Mouse (Mus musculus) liver, embryonic 11.5 days (tissue): Measurements from ENCODE around the gene Zfp536. TPM values are rescaled to one million over a fixed set of nuclear protein-coding genes. Genes with fewer than 3 reads are reported as not detected.
A peak's percentile ranks its signal among the peaks of the same experiment; 100 is the strongest.

Experiments
- ATAC-seq: fragments of 200-750 bp; cut with Nextera tagmentation; replicated peaks from 2 replicates; pipeline ENCODE4 v1.8.0; 2017; ENCODE audit warnings: moderate number of reproducible peaks, mild to moderate bottlenecking, moderate TSS enrichment, moderate library complexity; ENCODE audit not compliant: low FRiP score
- DNase-seq: peaks from one replicate; pipeline ENCODE4 v3.0.0-alpha.2; 2017; ENCODE audit warnings: low spot score
- H3K27ac ChIP-seq: fragments of 300-500 bp; sonication (generic); 2 replicates; pipeline ENCODE4 v1.5.1; 2014; ENCODE audit warnings: mild to moderate bottlenecking, low read depth, low read length, control low read depth
- H3K27me3 ChIP-seq: fragments of 300-500 bp; sonication (generic); replicated peaks from 2 replicates; pipeline ENCODE4 v1.6.1; 2014; ENCODE audit warnings: low read length, mixed read lengths; ENCODE audit not compliant: control insufficient read depth, insufficient read depth
- H3K36me3 ChIP-seq: fragments of 300-500 bp; sonication (generic); 2 replicates; pipeline ENCODE4 v1.6.1; 2014; ENCODE audit warnings: mild to moderate bottlenecking, low read length, moderate library complexity, mixed read lengths; ENCODE audit not compliant: control insufficient read depth, insufficient read depth
- H3K4me1 ChIP-seq: fragments of 300-500 bp; sonication (generic); replicated peaks from 2 replicates; pipeline ENCODE4 v1.6.1; 2014; ENCODE audit warnings: low read length, mixed read lengths; ENCODE audit not compliant: control insufficient read depth, insufficient read depth
- H3K4me2 ChIP-seq: fragments of 300-500 bp; sonication (generic); 2 replicates; pipeline ENCODE4 v1.6.1; 2014; ENCODE audit warnings: mild to moderate bottlenecking, control low read depth, moderate library complexity
- H3K4me3 ChIP-seq: fragments of 300-500 bp; sonication (generic); 2 replicates; pipeline ENCODE4 v1.5.1; 2014; ENCODE audit warnings: low read depth, low read length, control low read depth
- H3K9ac ChIP-seq: fragments of 300-500 bp; sonication (generic); 2 replicates; pipeline ENCODE4 v1.6.1; 2014; ENCODE audit warnings: low read depth, low read length, control low read depth
- H3K9me3 ChIP-seq: fragments of 300-500 bp; sonication (generic); 2 replicates; pipeline ENCODE4 v1.6.1; 2016; ENCODE audit warnings: low read length, inconsistent platforms, mixed read lengths; ENCODE audit not compliant: control insufficient read depth
- WGBS: fragments of 180-500 bp; shearing (Covaris S2); extraction: QIAGEN DNeasy Blood & Tissue Kit; methylation state at CpG from one replicate; pipeline ENCODE4 v1.1.7; 2014; 5-methylcytosine and 5-hydroxymethylcytosine counted together
- polyA plus RNA-seq: library from polyadenylated mRNA; unstranded; fragments of >200 nt; fragmentation: Nextera tagmentation; extraction: Ambion mirVana; gene quantifications from 2 replicates; pipeline ENCODE4 v1.2.1, GENCODE M21; 2014

The Zfp536 gene
- polyA plus RNA-seq, 1 experiment from 2014 or later = 0.86 TPM

- no peaks in the 10 kb centered on the region for H3K27me3 ChIP-seq
- no peak overlapping the region for H3K9ac ChIP-seq
- H3K4me3 ChIP-seq = no peak overlapping the region
- DNase-seq (no peak), ATAC-seq (no peak)
- H3K36me3 ChIP-seq = no peaks in the 10 kb centered on the region
- H3K27ac ChIP-seq = no peak overlapping the region
- WGBS = 56% methylated on average over 10 of the region's 10 CpGs
- H3K9me3 ChIP-seq = no peaks in the 10 kb centered on the region
- H3K4me2 ChIP-seq = no peak overlapping the region
- no peaks in the 10 kb centered on the region; the same call in 1 of the 2 replicates for H3K4me1 ChIP-seq
Measured at GRCm38 (mm10) chr7:37564644-37565043, 208.8 kb downstream of the Zfp536 start.

GRCm38 (mm10) chr7:37563831-37564400 lies 209.5 kb downstream of the Zfp536 start:
- Histone ChIP-seq H3K27ac (no peak overlapping the region), H3K4me1 (no peaks in the 10 kb centered on the region; the same call in 1 of the 2 replicates), H3K9me3 (no peaks in the 10 kb centered on the region), H3K9ac (no peak overlapping the region), H3K36me3 (no peaks in the 10 kb centered on the region), H3K4me2 (no peak overlapping the region), H3K27me3 (no peaks in the 10 kb centered on the region), H3K4me3 (no peak overlapping the region)
- WGBS = 61% methylated on average over 6 of the region's 6 CpGs
- ATAC-seq = no peak
- DNase-seq = no peak

GRCm38 (mm10) chr7:37563171-37563574 lies 210.3 kb downstream of the Zfp536 start:
- H3K4me3 ChIP-seq = no peak overlapping the region
- ATAC-seq = no peak
- WGBS = 13% methylated on average over 8 of the region's 8 CpGs

GRCm38 (mm10) chr7:37562505-37562904 lies 210.9 kb downstream of the Zfp536 start:
- ATAC-seq (no peak), DNase-seq (no peak)
- 69% methylated on average over 7 of the region's 7 CpGs for WGBS
- no peaks in the 10 kb centered on the region for H3K27me3 ChIP-seq
- no peak overlapping the region for H3K9ac ChIP-seq
- no peak overlapping the region for H3K4me3 ChIP-seq
- no peak overlapping the region for H3K4me2 ChIP-seq
- H3K27ac ChIP-seq = no peak overlapping the region
- no peaks in the 10 kb centered on the region; the same call in 1 of the 2 replicates for H3K4me1 ChIP-seq
- no peaks in the 10 kb centered on the region for H3K9me3 ChIP-seq
- no peaks in the 10 kb centered on the region for H3K36me3 ChIP-seq

More at GRCm38 (mm10) chr7:37563171-37563574, 210.3 kb downstream of the Zfp536 start:
- Histone ChIP-seq H3K27me3 (no peaks in the 10 kb centered on the region), H3K4me1 (no peaks in the 10 kb centered on the region; the same call in 1 of the 2 replicates), H3K4me2 (peak overlapping the region; percentile 38), H3K27ac (no peak overlapping the region), H3K9ac (no peak overlapping the region), H3K36me3 (no peaks in the 10 kb centered on the region), H3K9me3 (no peaks in the 10 kb centered on the region)
- no peak for DNase-seq

GRCm38 (mm10) chr7:37560581-37560980 lies 212.9 kb downstream of the Zfp536 start:
- ATAC-seq (no peak), DNase-seq (no peak)
- Histone ChIP-seq H3K4me1 (no peaks in the 10 kb centered on the region), H3K9me3 (no peaks in the 10 kb centered on the region), H3K27me3 (no peaks in the 10 kb centered on the region), H3K9ac (no peak overlapping the region), H3K4me2 (no peak overlapping the region), H3K36me3 (no peaks in the 10 kb centered on the region), H3K27ac (no peak overlapping the region), H3K4me3 (no peak overlapping the region)
- WGBS = 72% methylated on average over 7 of the region's 7 CpGs

GRCm38 (mm10) chr7:37559851-37560250 lies 213.6 kb downstream of the Zfp536 start:
- H3K27ac ChIP-seq = no peak overlapping the region
- 40% methylated on average over 3 of the region's 3 CpGs for WGBS
- H3K36me3 ChIP-seq = no peaks in the 10 kb centered on the region
- H3K9me3 ChIP-seq = no peaks in the 10 kb centered on the region
- ATAC-seq (no peak), DNase-seq (no peak)
- no peaks in the 10 kb centered on the region for H3K27me3 ChIP-seq
- no peak overlapping the region for H3K9ac ChIP-seq
- H3K4me2 ChIP-seq = no peak overlapping the region
- H3K4me1 ChIP-seq = no peaks in the 10 kb centered on the region
- no peak overlapping the region for H3K4me3 ChIP-seq

GRCm38 (mm10) chr7:37559341-37559740 lies 214.1 kb downstream of the Zfp536 start:
- Histone ChIP-seq H3K9me3 (no peaks in the 10 kb centered on the region), H3K27ac (no peak overlapping the region), H3K4me2 (no peak overlapping the region), H3K4me3 (no peak overlapping the region), H3K27me3 (no peaks in the 10 kb centered on the region), H3K4me1 (no peaks in the 10 kb centered on the region), H3K9ac (no peak overlapping the region), H3K36me3 (no peaks in the 10 kb centered on the region)
- no peak for ATAC-seq
- WGBS = 84% methylated on average over 6 of the region's 6 CpGs
- no peak for DNase-seq

GRCm38 (mm10) chr7:37556811-37557210 lies 216.6 kb downstream of the Zfp536 start:
- ATAC-seq (no peak), DNase-seq (no peak)
- no peak overlapping the region for H3K27ac ChIP-seq
- H3K4me2 ChIP-seq = no peak overlapping the region
- WGBS = 80% methylated on average over 1 of the region's 1 CpGs
- no peaks in the 10 kb centered on the region for H3K27me3 ChIP-seq
- H3K9me3 ChIP-seq = no peaks in the 10 kb centered on the region
- H3K36me3 ChIP-seq = no peaks in the 10 kb centered on the region
- no peak overlapping the region for H3K9ac ChIP-seq
- no peak overlapping the region for H3K4me3 ChIP-seq
- H3K4me1 ChIP-seq = no peaks in the 10 kb centered on the region

- Histone ChIP-seq H3K27ac (no peak overlapping the region), H3K27me3 (no peaks in the 10 kb centered on the region), H3K4me1 (no peaks in the 10 kb centered on the region), H3K9ac (no peak overlapping the region), H3K4me3 (no peak overlapping the region), H3K4me2 (no peak overlapping the region), H3K36me3 (no peaks in the 10 kb centered on the region), H3K9me3 (no peaks in the 10 kb centered on the region)
- DNase-seq (no peak), ATAC-seq (no peak)
- 67% methylated on average over 5 of the region's 5 CpGs for WGBS
Measured at GRCm38 (mm10) chr7:37554405-37554804, 219.0 kb downstream of the Zfp536 start.
